24 mouse cellular contexts compared by ENCODE assay signal in the genomic region with DNA sequence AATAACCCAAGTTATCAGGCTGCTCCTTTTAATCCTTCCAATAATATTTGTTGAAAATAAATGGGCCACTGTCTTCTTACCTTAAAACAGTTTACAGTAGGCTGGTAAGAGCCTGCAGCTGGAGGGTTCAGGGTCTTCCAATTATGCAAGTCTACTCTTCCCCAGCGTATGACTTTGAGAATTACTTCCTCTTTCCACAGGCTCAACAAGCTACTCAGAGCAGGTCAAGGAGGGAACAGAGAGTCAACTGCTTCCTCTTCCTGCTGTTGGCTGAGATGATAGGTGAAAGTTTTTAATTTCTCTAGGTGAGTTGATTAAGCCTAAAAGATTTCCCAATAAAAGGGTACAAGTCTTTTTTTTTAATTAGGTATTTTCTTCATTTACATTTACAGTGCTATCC.
A peak's percentile ranks its signal among the peaks of the same experiment; 100 is the strongest.
DNase-seq lines count a peak whose midpoint lies in the region; ATAC-seq and TF ChIP-seq lines count a peak whose summit lies in the region.
"Had no signal": no experiment of that assay in that cellular context is flagged by ENCODE, and none has a peak within 500 bp of the region (broad histone marks: within the 10 kb centered on the region; RNA-seq: fewer than 3 reads in every experiment).

No protein-coding gene starts in this region.

- H3K4me1 ChIP-seq in liver, adult 2 months (ENCODE audit: control insufficient read depth, insufficient read depth, low read length), result peaks cover 3% of the 10 kb centered on the region; the same call in 1 of the 2 replicates
- no peaks in the 10 kb centered on the region for H3K4me1 ChIP-seq in liver, embryonic 11.5 days (replicated peaks; ENCODE audit: control insufficient read depth, insufficient read depth, low read length)
- H3K4me1 ChIP-seq in forebrain, embryonic 12.5 days, result 0 out of 2 replicates have a peak, but pooled peaks cover 2% of the 10 kb centered on the region
- H3K4me1 ChIP-seq: embryonic facial prominence, embryonic 15.5 days; liver, embryonic 12.5 days; midbrain, embryonic 10.5 days; stomach, embryonic 15.5 days had no signal

- DNase-seq in liver, adult 2 months (ENCODE audit: extremely low read depth, low read depth, low spot score), result peak; percentile 15
- no peak for DNase-seq in liver, embryonic 11.5 days (ENCODE audit: low spot score)
- DNase-seq in B cell, adult 2 months, result peak; percentile 35 to 42
- no peak for DNase-seq in heart, adult 18-20 months
- DNase-seq: adrenal gland, postnatal 10 days; cerebellum, adult 2 months; cerebellum, postnatal 36 days; gastrocnemius, postnatal 14 days; heart, adult 2 months; kidney, adult 18-20 months; lung, adult 2 months; lung, postnatal 4 days; thymus, postnatal 25 days had no signal

- 82% methylated on average over 1 of the region's 1 CpGs for WGBS in liver, adult 2 months
- WGBS in liver, embryonic 11.5 days, result 44% methylated on average over 1 of the region's 1 CpGs
- 91% methylated on average over 1 of the region's 1 CpGs for WGBS in forebrain, embryonic 12.5 days

- H3K27ac ChIP-seq in liver, adult 2 months (replicated peaks; ENCODE audit: insufficient read depth, low read depth, low read length), result no peak overlapping the region
- H3K27ac ChIP-seq in liver, embryonic 11.5 days (ENCODE audit: low read depth, low read length), result no peak overlapping the region
- H3K27ac ChIP-seq in forebrain, embryonic 12.5 days, result no peak overlapping the region
- H3K27ac ChIP-seq: embryonic facial prominence, embryonic 15.5 days; heart, adult 2 months; hindbrain, embryonic 14.5 days; kidney, postnatal 0 days; liver, embryonic 12.5 days; midbrain, embryonic 10.5 days; stomach, embryonic 15.5 days had no signal

- H3K27me3 ChIP-seq in liver, adult 2 months (ENCODE audit: control insufficient read depth, insufficient read depth, low read length), result no peaks in the 10 kb centered on the region
- H3K27me3 ChIP-seq in liver, embryonic 11.5 days (replicated peaks; ENCODE audit: control insufficient read depth, insufficient read depth, low read length), result no peaks in the 10 kb centered on the region
- H3K27me3 ChIP-seq in forebrain, embryonic 12.5 days, result peaks cover 9% of the 10 kb centered on the region
- H3K27me3 ChIP-seq: embryonic facial prominence, embryonic 15.5 days; liver, embryonic 12.5 days; stomach, embryonic 15.5 days had no signal

- no peak for TF ChIP-seq POLR2A in liver, adult 2 months (IDR thresholded peaks at IDR 0.05; ENCODE audit: extremely low read depth, insufficient read depth, low read length)

- H3K9ac ChIP-seq in liver, adult 2 months (ENCODE audit: low read depth, low read length), result no peak overlapping the region
- no peak overlapping the region for H3K9ac ChIP-seq in liver, embryonic 11.5 days (ENCODE audit: low read depth, low read length)
- no peak overlapping the region for H3K9ac ChIP-seq in forebrain, embryonic 12.5 days
- H3K9ac ChIP-seq: embryonic facial prominence, embryonic 15.5 days; hindbrain, embryonic 14.5 days; liver, embryonic 12.5 days; stomach, embryonic 15.5 days had no signal

- no peak overlapping the region for H3K4me2 ChIP-seq in liver, embryonic 11.5 days
- H3K4me2 ChIP-seq in forebrain, embryonic 12.5 days, result no peak overlapping the region
- H3K4me2 ChIP-seq: embryonic facial prominence, embryonic 15.5 days; hindbrain, embryonic 14.5 days; liver, embryonic 12.5 days; stomach, embryonic 15.5 days had no signal

- no peak for ATAC-seq in liver, embryonic 11.5 days (replicated peaks; ENCODE audit: low FRiP score)
- peak; percentile 98 for ATAC-seq in common myeloid progenitor, adult 5-6 weeks (replicated peaks; ENCODE audit: low read depth, poor library complexity, severe bottlenecking)
- ATAC-seq in neutrophil, adult 5-6 weeks (ENCODE audit: extremely low read depth, insufficient number of reproducible peaks, low FRiP score, poor library complexity, severe bottlenecking), result peak; percentile 99
- no peak for ATAC-seq in forebrain, embryonic 12.5 days (ENCODE audit: low FRiP score)
- ATAC-seq: forebrain, embryonic 16.5 days; inflammation-experienced regulatory T-cells, adult 6 months; liver, embryonic 12.5 days had no signal

- TF ChIP-seq CTCF in liver, adult 2 months (IDR thresholded peaks at IDR 0.05; ENCODE audit: low read depth, low read length), result no peak

- H3K79me2 ChIP-seq in liver, adult 2 months (ENCODE audit: control insufficient read depth, insufficient read depth, low read length), result no peaks in the 10 kb centered on the region

- no peaks in the 10 kb centered on the region for H3K36me3 ChIP-seq in liver, adult 2 months (ENCODE audit: control insufficient read depth, insufficient read depth, low read length)
- no peaks in the 10 kb centered on the region for H3K36me3 ChIP-seq in liver, embryonic 11.5 days (ENCODE audit: control insufficient read depth, insufficient read depth, low read length)
- H3K36me3 ChIP-seq in forebrain, embryonic 12.5 days (replicated peaks), result no peaks in the 10 kb centered on the region
- H3K36me3 ChIP-seq: embryonic facial prominence, embryonic 15.5 days; liver, embryonic 12.5 days; midbrain, embryonic 10.5 days; stomach, embryonic 15.5 days had no signal

- no peaks in the 10 kb centered on the region for H3K9me3 ChIP-seq in liver, embryonic 11.5 days (ENCODE audit: control insufficient read depth, low read length)
- H3K9me3 ChIP-seq in forebrain, embryonic 12.5 days, result no peaks in the 10 kb centered on the region
- H3K9me3 ChIP-seq: embryonic facial prominence, embryonic 15.5 days; liver, embryonic 12.5 days; midbrain, embryonic 10.5 days; stomach, embryonic 15.5 days had no signal

- H3K4me3 ChIP-seq in liver, adult 2 months (ENCODE audit: insufficient read depth, low read depth, low read length), result no peak overlapping the region
- no peak overlapping the region for H3K4me3 ChIP-seq in liver, embryonic 11.5 days (ENCODE audit: low read depth, low read length)
- no peak overlapping the region for H3K4me3 ChIP-seq in forebrain, embryonic 12.5 days (replicated peaks)
- H3K4me3 ChIP-seq: embryonic facial prominence, embryonic 15.5 days; heart, adult 2 months; liver, embryonic 12.5 days; midbrain, embryonic 10.5 days; stomach, embryonic 15.5 days had no signal

Comparison
In these comparisons a context has a peak if more than half of its experiments do, and no peak if none do; other contexts are left out.
1. DNase-seq: peak in liver, adult 2 months (single experiment) and B cell, adult 2 months (2 of 2); none in liver, embryonic 11.5 days (single experiment) and heart, adult 18-20 months (0 of 2).
2. ATAC-seq: peak in common myeloid progenitor, adult 5-6 weeks (single experiment) and neutrophil, adult 5-6 weeks (single experiment); none in liver, embryonic 11.5 days (single experiment) and forebrain, embryonic 12.5 days (single experiment).